Mouse (Mus musculus) liver, postnatal 0 days (tissue): ENCODE measurements around the gene Fanca.

Source experiments
- CTCF ChIP-seq: sonication (generic); IDR thresholded peaks from 2 replicates; pipeline ENCODE4 v1.5.1; 2016; ENCODE audit warnings: antibody characterized with exemption, low read depth
- EP300 ChIP-seq: IDR thresholded peaks from 2 replicates; pipeline ENCODE4 v1.6.1; 2016; ENCODE audit warnings: antibody characterized with exemption, low read depth, mild to moderate bottlenecking

DNA sequence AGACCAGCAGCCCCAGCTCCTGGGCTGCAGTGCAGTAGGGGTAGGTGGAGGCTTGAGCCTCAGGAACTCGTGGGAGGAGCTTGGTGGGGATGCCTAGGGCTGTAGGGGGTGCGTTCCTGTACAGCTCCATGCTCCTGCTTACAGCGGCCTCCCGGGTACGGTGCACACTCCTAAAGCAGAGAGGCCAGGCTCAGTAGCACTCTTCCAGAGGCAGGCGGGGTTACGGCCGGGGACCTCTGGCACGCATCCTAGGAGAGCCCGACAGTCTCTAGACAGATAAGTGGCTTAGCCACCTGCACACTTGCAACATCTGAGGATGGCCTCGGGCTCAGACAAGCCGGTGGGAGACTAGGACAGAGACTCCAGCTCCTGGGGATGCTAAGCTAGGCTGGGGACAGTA lies 72.8 kb downstream of the Fanca start:
- TF ChIP-seq CTCF, result no peak
- TF ChIP-seq EP300, result no peak
